Mouse (Mus musculus): ENCODE measurements at regions not wholly inside any gene's neighbourhood (a gene's known extent, or its start where the extent isn't known, plus 50 kb on each side); places are given as distances from the start of the nearest gene placed in this dataset.

GRCm38 (mm10) chr13:111957674-111958273, 149.0 kb upstream of the Map3k1 start:
- no peak for TF ChIP-seq POLR2A (IDR thresholded peaks at IDR 0.05; ENCODE audit: insufficient read depth, low read length)
- no peak for TF ChIP-seq CTCF (IDR thresholded peaks at IDR 0.05; ENCODE audit: low read depth, low read length)
- no peak for TF ChIP-seq EP300 (IDR thresholded peaks at IDR 0.05; ENCODE audit: insufficient read depth, low read depth, low read length)

Data from ES-Bruce4 (cell line).